Mouse (Mus musculus) ovary, adult 10 weeks (tissue): ENCODE data around the gene Kctd11. TPM values are rescaled to one million over a fixed set of nuclear protein-coding genes. Genes with fewer than 3 reads are reported as not detected.

Experiments used
- polyA plus RNA-seq: library from polyadenylated mRNA; stranded (reverse); fragments of 350-450 nt; fragmentation: Illumina TruSeq; extraction: RNeasy Lipid Tissue Mini Kit (QIAGEN cat#74804); gene quantifications from one replicate; pipeline ENCODE4 v1.2.3, GENCODE M21; 2014

Kctd11 gene
- polyA plus RNA-seq, result 2.4 TPM

GRCm38 (mm10) chr11:69880853-69881603 lies at the start of gene Kctd11:
Gene Kctd11 (minus strand): TSS chr11:69881406.

GRCm38 (mm10) chr11:69921114-69922011 lies 40.2 kb upstream of the Kctd11 start, which contains the start of gene Eif5a:
Gene Eif5a (minus strand): TSS chr11:69921958.

GRCm38 (mm10) chr11:69913554-69914371 lies 32.6 kb upstream of the Kctd11 start, which contains the start of gene Gps2:
Gene Gps2 (plus strand): TSS chr11:69913888.

GRCm38 (mm10) chr11:69900471-69901405 lies 19.5 kb upstream of the Kctd11 start, which contains the start of the genes 2810408A11Rik and Neurl4:
Gene 2810408A11Rik (minus strand): TSS chr11:69900987.
Gene Neurl4 (plus strand): TSS chr11:69901072.

GRCm38 (mm10) chr11:69895291-69895690 lies 14.1 kb upstream of the Kctd11 start, which contains the start of gene Acap1:
Gene Acap1 (minus strand): TSS chr11:69895539.

GRCm38 (mm10) chr11:69877878-69878277 lies 3.3 kb downstream of the Kctd11 start, which contains the start of gene Tmem95:
Gene Tmem95 (minus strand): TSS chr11:69878018.

GRCm38 (mm10) chr11:69858113-69858998 lies 22.9 kb downstream of the Kctd11 start, which contains the start of gene Tnk1:
Gene Tnk1 (minus strand): TSS chr11:69858730.

DNA sequence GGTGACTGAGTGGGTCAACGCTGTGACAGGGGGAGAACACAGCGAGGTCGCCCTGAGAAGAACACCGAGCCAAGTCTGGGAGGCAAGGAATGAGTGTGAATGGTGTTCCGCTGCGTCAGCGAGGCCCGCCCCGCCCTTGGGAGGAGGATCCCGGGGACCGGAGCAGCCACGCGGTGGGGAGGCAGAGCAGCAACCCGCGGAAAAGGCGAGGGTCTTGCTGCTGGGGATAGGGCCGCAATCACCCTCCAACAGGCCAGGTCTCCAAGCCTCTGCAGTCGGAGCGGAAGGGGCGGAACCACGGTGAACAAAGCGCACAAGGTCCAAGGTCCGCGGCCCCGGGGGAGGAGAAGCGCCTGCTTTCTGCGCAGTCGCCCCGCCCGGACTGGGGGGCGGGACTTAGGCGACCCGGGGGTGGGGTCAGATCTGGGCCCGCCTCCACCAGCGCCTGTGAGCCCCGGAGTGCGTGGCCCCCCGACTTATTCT lies 35.0 kb downstream of the Kctd11 start, which contains the start of gene Plscr3:
Gene Plscr3 (plus strand): TSS at position 179 of the 483 bp plus-strand sequence.

DNA sequence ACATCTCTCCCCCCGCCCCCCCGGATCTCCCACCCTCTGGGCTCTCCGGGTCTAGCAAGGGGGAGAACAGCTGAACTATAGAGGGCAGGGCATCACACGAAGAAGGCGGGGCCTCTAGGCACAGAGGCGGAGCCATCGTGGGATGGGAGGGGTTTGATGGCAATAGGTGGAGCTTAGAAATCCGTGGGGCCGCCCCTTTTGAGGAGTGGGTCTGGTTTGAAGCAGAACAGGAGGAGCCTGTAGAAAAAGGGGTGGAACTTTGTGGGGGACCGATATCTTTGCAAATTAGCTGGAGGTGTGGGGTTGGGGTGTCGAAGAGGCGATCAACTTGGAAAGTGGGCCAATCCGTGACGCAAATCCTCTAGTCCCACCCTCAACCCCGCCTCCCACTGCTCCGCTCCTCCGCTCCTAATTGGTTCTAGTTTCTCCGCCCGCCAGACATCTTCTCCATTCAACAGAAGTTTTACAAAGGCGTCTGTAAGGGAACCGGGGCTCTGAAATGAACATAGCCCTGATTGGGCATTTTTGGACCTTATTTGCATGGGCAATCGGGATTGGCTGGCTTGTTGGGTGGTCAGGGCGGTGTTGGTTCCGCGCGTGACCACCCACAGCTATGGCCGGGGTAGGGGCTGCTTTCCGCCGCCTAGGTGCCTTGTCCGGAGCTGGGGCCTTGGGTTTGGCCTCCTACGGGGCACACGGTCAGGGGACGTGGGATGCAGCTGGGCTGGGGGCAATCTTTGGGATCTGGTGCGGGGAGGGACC lies 43.1 kb downstream of the Kctd11 start, which contains the start of gene Tmem256:
Gene Tmem256 (plus strand): TSS at position 563 of the 762 bp plus-strand sequence.

GRCm38 (mm10) chr11:69837604-69837951 lies 43.6 kb downstream of the Kctd11 start, which contains the start of gene Nlgn2:
Gene Nlgn2 (minus strand): TSS chr11:69837784.

Other genes starting within 250 kb of the Kctd11 start
- gene Fxr2, start 248.4 kb downstream of the Kctd11 start, polyA plus RNA-seq, result 11.1 TPM
- not detected for gene Sox15, start 226.1 kb downstream of the Kctd11 start, polyA plus RNA-seq
- 13.0 TPM for gene Mpdu1, start 218.8 kb downstream of the Kctd11 start, polyA plus RNA-seq
- gene Cd68, start 215.3 kb downstream of the Kctd11 start, polyA plus RNA-seq, result 9.4 TPM
- gene Eif4a1, start 209.0 kb downstream of the Kctd11 start, polyA plus RNA-seq, result 723 TPM
- 55.2 TPM for gene Senp3, start 199.3 kb downstream of the Kctd11 start, polyA plus RNA-seq
- 10.7 TPM for gene Tnfsf13, start 195.6 kb downstream of the Kctd11 start, polyA plus RNA-seq
- 4.0 TPM for gene Tnfsf12, start 185.6 kb downstream of the Kctd11 start, polyA plus RNA-seq
- 2.3 TPM for gene Tnfsfm13, start 185.3 kb downstream of the Kctd11 start, polyA plus RNA-seq
- gene Polr2a, start 122.8 kb downstream of the Kctd11 start, polyA plus RNA-seq, result 38.0 TPM
- gene Slc35g3, start 119.4 kb downstream of the Kctd11 start, polyA plus RNA-seq, result 0.48 TPM
- gene Zbtb4, start 115.5 kb downstream of the Kctd11 start, polyA plus RNA-seq, result 26.4 TPM
- 3.4 TPM for gene Chrnb1, start 85.5 kb downstream of the Kctd11 start, polyA plus RNA-seq
- 7.0 TPM for gene Fgf11, start 79.5 kb downstream of the Kctd11 start, polyA plus RNA-seq
- gene Tmem102, start 75.8 kb downstream of the Kctd11 start, polyA plus RNA-seq, result 1.2 TPM
- not detected for gene Gm39566, start 66.1 kb downstream of the Kctd11 start, polyA plus RNA-seq
- gene Spem2, start 62.9 kb downstream of the Kctd11 start, polyA plus RNA-seq, result not detected
- gene Spem1, start 59.2 kb downstream of the Kctd11 start, polyA plus RNA-seq, result not detected
- gene Nlgn2, start 43.6 kb downstream of the Kctd11 start, polyA plus RNA-seq, result 1.4 TPM
- gene Tmem256, start 42.9 kb downstream of the Kctd11 start, polyA plus RNA-seq, result 16.6 TPM
- 1.2 TPM for gene Plscr3, start 35.0 kb downstream of the Kctd11 start, polyA plus RNA-seq
- 0.26 TPM for gene Tnk1, start 22.7 kb downstream of the Kctd11 start, polyA plus RNA-seq
- not detected for gene Tmem95, start 3.4 kb downstream of the Kctd11 start, polyA plus RNA-seq
- gene Acap1, start 14.1 kb upstream of the Kctd11 start, polyA plus RNA-seq, result not detected
- 2.4 TPM for gene 2810408A11Rik, start 19.6 kb upstream of the Kctd11 start, polyA plus RNA-seq
- gene Neurl4, start 19.7 kb upstream of the Kctd11 start, polyA plus RNA-seq, result 4.1 TPM
- 21.7 TPM for gene Gps2, start 32.5 kb upstream of the Kctd11 start, polyA plus RNA-seq
- 199 TPM for gene Eif5a, start 40.6 kb upstream of the Kctd11 start, polyA plus RNA-seq
- 6.4 TPM for gene Ybx2, start 54.4 kb upstream of the Kctd11 start, polyA plus RNA-seq
- gene Slc2a4, start 66.8 kb upstream of the Kctd11 start, polyA plus RNA-seq, result 0.63 TPM
- 2.6 TPM for gene Cldn7, start 83.4 kb upstream of the Kctd11 start, polyA plus RNA-seq
- gene Ctdnep1, start 99.8 kb upstream of the Kctd11 start, polyA plus RNA-seq, result 63.2 TPM
- 5.8 TPM for gene Elp5, start 101.1 kb upstream of the Kctd11 start, polyA plus RNA-seq
- 449 TPM for gene Gabarap, start 109.7 kb upstream of the Kctd11 start, polyA plus RNA-seq
- gene Phf23, start 114.4 kb upstream of the Kctd11 start, polyA plus RNA-seq, result 24.2 TPM
- 1.8 TPM for gene Dvl2, start 119.2 kb upstream of the Kctd11 start, polyA plus RNA-seq
- 5.8 TPM for gene Acadvl, start 134.0 kb upstream of the Kctd11 start, polyA plus RNA-seq
- 1.7 TPM for gene Dlg4, start 135.5 kb upstream of the Kctd11 start, polyA plus RNA-seq
- not detected for gene Asgr1, start 172.7 kb upstream of the Kctd11 start, polyA plus RNA-seq
- gene Asgr2, start 211.2 kb upstream of the Kctd11 start, polyA plus RNA-seq, result 0.80 TPM
- 21.9 TPM for gene Mgl2, start 248.9 kb upstream of the Kctd11 start, polyA plus RNA-seq